Mouse (Mus musculus): Measurements from ENCODE around the gene Zfp36l2.
"Not testable (repeated sequence)": the region's sequence is repeated elsewhere in the genome, so short reads cannot be mapped to it uniquely, and the experiment has no call there.

Gene Zfp36l2

DNA sequence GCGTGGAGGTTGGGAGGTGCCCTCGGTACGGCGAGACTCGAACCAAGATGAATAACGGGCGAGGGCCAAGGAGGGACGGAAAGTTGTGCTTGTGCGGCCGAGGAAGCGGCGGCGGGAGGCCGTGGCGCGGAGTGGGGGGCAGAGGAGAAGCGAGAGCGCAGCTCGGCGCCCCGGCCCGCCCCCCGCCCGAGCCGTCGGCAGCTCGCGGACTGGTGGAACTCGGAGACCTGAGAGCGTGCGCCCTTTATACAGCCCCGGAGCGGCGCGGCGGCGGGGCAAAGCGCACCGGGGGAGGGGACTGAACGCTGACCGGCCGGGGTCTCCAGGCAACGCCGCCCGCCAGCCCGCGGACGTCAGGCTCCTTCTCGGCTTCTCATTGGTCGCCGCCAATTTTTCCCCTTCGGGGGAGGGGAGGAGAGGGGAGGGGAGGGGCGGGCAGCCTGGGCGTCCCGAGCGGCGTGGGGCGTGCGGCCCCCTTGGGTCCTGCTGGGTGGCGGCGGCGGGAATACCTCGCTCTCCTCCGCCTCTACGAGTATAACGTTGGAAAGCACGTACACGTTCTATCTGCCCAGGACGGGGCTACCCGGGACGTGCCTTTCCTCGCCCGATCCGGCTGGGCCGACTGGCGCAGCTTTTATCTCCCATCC, at the start of gene Zfp36l2:
Gene Zfp36l2, minus strand, starts transcription at position 221 of the 647 bp plus-strand sequence.
- peak; percentile 97 for DNase-seq

DNA sequence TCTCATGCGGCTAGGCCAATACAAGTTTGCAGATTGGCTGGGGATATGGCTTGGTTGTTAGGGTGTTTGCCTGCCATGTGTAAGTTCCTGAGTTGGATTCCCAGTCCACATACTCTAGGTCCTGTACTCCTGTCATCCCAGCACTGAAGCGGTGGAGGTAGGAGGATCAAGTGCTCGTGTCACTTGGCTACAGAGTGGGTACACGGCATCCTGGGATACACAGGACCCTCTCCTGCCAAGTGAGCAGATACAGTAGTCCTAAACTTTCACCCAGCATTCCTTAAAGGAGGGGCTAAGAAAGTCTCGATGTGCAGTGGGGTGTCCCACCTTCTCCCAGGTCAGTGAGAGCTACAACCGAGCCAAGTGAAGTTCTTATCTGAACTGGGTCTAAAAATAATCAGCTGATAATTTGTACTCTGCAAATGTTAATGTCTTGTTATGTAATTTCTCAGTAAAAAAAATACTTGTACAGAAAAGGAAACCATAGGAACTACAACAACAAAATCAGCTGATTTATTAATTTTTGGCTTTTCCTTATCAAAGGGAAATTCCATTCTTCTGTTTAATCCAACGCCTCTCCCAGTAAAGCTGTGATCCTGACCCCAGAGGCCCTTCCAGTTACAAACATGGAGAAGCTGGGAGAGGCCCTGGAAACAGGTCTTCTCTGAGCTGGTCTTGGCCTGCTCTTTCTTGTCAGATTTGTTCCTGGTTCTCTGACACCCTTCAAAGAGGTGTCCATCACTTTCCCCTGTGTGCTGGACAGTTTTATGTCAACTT, 49.2 kb upstream of the Zfp36l2 start:
- no peak for DNase-seq

DNA sequence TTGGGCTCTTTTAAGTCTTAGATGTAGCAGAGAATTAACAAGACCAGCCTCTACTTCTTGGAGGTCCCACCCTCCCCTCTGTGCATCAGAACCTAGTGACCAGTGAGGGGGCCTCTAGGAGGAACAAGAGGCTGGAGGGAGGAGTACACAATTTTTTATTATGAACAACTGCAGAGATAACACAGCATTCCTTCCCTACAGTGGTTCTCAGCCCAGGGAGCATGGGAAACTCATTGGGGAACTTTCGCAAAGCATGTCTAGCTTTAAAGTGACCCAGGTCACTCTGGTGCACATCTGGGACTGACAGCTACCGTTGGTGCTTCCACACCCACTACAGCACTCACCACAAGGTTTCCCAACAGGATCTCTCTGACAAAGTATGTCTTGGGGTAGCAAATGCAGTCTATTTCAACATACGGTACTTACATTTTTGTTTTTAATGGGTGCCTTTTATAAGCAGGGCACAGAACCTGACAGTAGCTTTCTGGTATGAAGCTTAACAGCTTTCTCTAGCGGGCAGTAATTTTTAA, 47.7 kb upstream of the Zfp36l2 start:
- no peak for DNase-seq

DNA sequence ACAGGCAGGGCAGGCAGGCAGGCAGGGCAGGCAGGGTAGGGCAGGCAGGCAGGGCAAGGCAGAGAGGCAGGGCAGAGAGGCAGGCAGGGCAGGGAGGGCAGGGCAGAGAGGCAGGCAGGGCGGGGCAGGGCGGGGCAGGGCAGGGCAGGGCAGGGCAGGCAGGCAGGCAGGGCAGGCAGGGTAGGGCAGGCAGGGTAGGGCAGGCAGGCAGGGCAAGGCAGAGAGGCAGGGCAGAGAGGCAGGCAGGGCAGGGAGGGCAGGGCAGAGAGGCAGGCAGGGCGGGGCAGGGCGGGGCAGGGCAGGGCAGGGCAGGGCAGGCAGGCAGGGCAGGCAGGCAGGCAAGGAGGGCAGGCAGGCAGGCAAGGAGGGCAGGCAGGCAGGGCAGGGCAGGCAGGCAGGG, 47.0 kb upstream of the Zfp36l2 start:
- not testable (repeated sequence) for DNase-seq

DNA sequence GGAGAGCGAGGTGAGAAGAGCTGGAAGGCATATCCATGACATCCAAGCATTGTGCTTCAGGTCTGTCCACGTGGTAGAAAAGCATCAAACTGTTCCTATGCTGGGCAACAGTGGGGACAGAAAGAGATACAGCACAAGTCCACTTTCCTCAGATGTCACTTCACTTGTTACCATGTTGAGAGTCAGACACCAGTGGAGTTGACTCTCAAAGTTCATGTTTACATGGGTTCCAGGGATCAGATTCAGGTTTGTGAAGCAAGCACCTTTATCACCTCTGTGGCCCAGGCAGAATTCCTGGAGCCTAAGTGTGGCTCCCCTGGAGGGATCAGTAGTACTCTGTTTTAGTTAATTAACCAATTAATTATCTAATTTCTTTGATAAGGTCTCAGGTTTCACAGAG, 46.0 kb upstream of the Zfp36l2 start:
- DNase-seq, result no peak

DNA sequence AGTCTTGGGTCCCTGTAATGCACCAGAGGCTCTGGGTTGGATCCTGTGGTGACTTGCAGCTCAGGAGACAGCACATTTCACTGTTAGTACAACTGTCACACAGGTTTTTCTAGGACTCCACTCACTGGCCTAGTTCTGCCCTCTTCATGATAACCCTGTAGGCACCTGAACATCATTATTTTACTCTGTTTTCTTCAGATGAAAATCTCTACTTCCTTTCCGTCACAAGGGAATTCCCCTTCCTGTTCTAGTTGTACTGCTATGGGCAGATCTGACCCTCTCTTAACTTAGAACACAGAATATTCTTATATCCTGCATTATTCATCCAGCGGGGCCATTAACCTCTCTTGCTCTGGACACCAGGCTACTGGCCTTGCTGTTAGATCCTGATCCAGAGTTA, 43.6 kb upstream of the Zfp36l2 start:
- no peak for DNase-seq

DNA sequence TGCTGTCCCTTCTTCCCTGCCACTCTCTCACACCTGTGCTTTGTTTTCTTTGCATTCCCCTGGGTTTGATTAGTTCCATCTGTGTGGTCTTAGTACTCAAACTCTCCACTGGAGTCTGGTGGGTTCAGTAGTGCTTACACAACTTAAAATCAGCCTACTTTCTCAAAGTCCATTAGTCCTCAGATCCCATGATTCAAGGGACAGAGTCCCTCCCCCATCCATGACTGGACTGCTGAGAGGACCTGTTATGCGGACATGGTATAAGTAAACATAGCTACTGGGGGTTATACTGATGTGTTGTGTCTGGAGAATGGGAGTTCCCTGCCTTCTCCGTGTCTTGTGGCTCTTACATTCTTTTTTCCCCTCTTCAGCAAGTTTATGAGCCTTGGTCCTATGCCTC, 40.5 kb upstream of the Zfp36l2 start:
- DNase-seq, result no peak

DNA sequence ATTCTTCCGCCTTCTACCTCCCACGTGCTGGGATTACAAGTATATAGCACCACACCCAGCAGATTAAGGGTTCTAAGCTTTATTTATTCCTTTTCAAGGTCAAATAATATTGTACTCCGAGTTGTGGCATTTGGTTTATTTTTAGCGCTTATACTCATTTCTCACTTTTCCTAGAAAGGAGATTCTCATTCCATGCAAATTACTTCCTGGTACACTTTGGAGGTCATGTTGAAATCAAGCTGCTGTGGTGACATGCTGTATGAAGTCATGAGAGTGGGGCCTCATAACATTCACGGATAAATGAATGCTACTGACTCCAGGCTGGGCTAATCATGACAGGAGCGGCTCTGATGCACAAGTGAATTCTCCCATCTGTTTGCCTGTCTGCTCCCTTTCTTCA, 38.9 kb upstream of the Zfp36l2 start:
- no peak for DNase-seq

DNA sequence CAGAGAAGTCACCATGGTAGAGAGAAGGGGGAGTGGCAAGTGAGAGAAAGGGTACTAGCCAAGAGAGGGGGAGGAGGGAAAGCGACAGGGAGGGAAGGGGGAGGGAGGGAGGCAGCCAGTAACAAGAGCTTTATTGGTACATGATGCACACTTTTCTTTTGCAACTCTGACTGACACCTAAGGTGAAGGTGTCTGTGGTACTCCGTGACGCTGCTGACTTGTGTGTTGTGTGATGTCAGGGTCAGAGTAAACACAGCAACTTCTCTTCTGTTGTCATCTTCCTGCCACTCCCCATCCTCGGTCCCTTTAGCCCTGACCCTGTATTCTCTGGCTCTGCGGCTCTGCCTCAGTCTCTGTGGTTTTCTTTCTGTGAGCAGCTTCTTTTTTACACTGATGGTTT, 38.5 kb upstream of the Zfp36l2 start:
- no peak for DNase-seq

DNA sequence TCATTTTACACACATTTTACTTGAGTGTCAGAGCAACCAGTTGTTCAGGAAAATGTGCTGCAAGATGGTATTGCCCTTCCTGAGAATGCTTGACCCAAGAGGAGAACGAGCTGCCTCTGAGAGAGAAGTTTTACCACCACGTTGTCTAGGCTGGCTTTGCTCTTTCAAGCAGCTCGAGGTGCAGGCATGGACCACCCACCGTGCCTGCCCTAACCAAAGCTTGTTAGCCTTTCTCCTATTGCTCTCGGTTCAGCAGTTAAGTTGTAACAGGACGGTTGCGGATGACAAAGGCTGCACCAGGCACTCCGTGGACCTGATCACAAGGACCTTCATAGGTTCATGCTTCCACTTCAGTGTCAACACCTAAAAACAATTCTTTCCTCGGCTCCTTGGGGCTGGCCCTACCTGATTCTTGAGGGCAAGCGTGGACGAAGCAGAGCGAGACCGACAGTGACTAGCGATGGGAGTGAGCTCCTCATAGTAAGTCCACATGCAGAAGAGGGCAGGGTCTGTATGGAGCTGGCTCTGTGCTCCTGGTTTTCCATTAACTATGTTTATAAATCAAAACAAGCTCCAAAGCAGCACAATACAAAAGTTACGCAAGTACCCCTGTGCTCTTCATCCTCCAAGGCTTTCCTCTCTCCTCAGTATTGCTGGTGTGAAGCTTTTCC, 36.6 kb upstream of the Zfp36l2 start:
- peak; percentile 52 for DNase-seq

DNA sequence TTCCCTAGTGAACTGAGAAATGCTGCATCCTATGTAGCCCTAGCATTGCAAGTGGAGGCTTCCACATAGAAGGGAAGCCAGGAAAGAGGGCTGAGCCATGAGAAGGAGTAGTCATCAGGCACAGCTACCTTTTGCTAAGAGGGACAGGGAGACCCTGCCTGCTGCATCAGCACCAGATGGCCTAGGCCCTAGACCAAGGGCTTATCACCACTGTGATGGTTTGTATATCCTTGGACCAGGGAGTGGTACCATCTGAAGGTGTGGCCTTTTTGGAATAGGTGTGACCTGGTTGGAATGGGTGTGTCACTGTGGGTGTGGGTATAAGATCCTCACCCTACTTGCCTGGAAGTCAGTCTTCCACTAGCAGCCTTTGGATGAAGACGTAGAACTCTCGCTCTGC, 31.1 kb upstream of the Zfp36l2 start:
- DNase-seq, result not testable (repeated sequence)

DNA sequence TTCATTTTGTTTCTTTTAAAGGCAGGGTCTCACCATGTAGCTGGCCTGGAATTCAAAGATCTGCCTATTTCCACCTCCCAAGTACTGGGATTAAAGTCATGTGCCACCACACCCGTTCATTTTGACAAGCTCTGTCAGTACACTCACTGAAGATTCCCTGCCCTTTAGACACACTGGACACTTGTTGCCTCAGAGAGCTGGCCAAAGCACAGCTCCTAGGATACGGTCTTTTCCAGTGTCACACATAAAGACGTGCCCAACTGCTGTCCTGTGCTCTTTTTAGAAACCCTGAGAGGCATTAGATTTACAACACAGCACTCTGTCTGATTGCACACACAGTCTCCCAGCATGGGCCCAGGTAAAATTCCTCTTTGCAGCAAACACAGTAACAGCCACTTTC, 29.9 kb upstream of the Zfp36l2 start:
- no peak for DNase-seq

DNA sequence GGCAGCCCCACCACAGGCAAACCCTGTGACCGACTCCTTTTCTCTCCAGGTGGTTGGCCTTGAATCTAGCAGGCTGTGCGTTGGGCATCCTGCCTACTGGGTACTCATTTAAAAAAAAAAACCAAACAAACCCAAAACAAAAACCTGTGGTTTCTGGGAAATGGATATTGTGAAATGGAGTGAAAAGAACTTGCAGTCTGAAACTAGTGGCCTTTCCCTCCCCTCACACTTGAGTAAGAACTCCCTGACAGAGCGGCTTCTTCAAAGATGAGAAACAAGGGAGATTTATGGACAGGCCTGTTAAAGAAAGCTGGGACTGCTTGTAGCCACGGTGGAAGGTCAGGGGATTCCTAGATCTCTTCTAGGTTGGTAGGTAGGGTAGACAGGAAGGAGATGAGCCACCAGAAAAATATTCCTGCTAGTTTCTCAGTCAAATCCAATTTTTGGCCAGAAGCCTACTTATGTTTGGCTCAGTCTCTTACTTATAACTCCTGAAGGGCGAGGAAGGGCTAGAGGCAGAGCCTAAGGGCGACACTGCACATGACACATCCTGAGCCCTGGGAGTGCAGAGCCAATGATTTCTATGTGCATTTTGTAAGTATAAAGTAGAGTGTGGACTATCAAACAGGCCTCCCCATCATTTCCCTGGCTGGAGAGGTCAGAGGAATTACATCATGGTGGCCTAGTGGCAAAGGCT, 27.7 kb upstream of the Zfp36l2 start:
- DNase-seq, result no peak

DNA sequence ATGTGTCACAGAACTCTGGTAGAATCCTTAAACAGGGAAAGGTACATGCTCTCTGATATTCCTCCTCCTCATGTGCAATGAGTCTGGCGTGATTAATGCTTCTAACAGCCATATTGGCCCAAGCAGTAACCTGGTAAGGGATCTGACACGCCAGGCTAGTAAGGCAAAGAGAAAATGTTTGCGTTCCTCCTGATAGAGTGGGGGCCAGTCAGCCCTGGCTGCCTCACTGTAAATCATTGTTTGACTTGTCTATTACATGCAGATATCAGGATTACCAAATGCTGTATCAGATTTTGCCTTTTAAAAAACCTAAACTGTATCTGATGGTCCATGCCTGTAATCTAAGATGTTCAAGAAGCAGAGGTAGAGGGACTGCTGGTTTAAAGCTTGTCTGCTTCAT, 25.7 kb upstream of the Zfp36l2 start:
- no peak for DNase-seq

DNA sequence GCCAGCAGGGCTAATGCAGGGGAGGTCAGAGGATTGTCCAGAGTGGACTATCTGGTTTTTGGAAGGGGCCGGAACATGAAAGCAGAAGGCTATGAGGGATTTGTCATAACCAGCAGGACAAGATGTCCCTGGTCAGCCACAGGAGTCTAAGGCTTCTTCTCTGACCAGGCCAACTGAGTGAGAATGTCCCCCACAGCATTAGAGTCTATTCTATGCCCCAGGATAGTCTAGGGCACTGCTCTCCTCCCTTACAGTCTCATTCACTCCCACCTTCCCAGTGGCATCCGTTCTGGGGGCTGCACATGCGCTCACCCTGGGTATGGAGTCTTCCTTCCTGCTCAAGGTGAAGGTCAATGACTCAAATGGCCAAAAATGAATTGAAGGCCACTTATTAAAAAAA, 19.9 kb upstream of the Zfp36l2 start:
- no peak for DNase-seq

DNA sequence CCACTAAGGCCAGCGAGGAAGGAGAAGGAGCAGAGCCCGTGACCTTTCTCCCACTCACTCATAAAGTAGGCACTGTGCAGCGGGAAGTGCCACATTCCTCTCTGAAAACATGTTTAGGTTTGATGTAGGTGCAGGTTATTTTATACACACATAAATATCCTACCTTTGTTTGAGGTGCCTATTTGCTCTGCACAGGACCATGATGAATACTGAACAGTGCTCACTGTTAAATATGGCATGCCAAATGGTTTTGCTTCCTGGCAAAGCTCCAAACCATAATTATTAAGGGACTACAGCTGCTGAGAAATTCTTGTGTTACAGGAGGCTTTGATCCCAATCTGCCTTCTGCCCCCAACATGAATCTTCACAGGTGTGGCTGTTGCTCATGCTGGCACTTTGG, 18.5 kb upstream of the Zfp36l2 start:
- DNase-seq, result no peak

DNA sequence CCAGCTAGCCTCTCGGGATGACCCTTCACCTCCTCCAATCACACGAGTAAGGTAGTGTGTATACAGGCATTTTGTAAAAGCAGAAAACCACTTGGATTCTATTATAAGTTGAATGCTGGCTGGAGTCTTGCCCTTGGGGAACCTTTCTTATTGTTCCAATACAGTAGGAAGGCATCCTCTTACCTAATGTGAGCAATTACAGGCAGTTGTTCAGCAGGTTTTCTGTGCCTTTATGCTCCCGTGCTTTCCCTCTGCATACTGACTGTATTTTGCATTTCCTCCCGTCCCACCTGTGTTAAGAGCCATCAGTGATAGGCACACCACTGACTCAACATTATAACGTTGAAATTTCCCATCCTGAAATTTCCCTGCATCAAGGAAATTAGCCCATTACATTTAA, 17.2 kb upstream of the Zfp36l2 start:
- DNase-seq, result no peak

DNA sequence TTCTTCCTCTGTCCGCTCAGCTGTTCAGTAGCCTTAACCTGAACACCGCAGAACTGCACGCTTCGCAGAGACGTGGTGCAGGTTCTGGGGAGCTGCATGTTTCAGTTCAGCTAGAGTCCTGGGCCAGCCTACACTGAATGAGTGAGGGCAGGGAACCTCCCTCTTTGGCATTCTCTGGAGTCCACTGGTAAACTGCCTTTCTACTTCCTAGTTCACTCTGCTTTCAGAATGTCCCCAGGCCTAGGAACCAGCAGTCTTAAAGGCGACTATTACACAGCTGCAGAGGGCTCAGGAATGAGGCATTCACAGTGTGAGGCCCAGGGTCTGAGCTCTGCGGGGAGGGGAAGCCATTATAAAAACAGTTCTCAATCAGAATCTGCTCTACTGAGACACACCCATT, 15.6 kb upstream of the Zfp36l2 start:
- no peak for DNase-seq

DNA sequence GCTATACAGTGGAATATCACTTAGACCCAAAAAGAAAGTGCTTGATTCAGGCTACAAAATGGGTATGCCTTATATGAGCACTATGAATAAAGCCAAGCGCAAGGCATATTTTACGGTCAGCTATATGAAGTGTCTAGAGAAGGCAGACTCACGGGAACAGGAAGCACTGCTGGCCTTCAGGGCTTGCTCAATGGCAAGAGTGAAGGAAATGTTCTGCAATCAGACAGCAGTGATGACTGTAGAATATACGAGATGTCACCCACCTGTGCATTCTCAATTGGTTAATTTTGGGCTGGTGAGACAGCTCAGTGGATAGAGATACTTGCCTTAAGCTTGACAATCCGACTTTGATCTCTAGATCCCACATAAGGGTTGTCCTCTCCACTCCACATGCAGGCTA, 13.4 kb upstream of the Zfp36l2 start:
- no peak for DNase-seq

DNA sequence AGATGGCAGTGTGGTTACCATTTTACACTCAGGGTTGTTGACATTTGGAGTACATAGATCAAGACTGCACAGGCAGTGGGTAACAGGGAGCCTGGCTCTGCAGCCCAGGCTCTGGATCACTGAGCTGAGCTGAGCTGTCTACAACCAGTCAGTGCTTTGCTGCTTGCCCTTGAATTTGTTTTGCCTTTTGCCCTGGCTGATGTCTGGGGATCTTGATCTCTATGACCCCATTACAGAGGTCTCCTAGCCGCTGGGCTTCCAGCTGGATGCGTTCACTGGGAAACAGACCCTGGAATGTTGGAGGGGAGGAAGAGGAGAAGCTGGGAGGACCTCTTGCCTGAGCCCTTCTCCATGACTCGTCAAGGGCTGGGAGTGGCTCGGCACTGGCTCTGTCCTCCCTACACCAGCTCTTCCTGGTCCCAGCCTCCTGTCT, 10.2 kb upstream of the Zfp36l2 start:
- DNase-seq, result no peak

DNA sequence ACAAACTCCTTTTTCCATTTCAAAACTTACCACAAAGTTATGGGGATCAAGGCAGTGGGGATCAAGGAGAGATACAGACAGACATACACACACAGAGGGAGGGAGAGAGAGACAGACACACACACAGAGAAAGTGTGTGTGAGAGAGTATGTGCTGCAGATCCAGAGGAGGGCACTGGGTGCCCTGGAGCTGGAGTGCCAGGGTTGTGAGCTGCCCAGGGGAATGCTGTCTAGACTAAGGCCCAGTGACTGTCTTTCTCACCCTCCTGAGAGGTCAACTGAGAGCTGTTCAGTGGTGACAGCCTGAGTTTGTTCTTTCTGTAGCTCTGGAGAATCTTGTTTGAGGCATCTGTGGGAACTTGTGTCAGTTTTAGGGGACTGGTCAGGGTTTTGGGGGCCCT, 8.6 kb upstream of the Zfp36l2 start:
- DNase-seq, result no peak

DNA sequence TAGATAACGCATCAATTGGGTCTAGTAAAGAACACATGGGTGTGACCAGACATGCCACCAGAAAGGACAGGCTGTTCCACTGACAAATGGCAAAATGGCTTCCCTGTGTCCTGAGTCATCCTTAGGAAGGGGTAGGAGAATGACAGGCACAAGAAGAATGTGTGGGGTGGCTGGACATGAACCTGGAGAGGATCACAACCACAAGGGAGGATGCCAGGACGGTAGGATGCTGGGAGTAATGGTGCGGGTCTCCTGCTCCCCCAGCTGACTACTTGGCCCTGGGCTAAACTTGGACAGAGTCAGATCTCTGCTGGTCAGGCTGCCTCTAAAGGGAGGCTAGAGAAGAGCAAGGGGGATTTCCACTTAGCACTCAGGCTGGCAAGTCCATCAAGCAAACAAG, 8.1 kb upstream of the Zfp36l2 start:
- DNase-seq, result no peak

DNA sequence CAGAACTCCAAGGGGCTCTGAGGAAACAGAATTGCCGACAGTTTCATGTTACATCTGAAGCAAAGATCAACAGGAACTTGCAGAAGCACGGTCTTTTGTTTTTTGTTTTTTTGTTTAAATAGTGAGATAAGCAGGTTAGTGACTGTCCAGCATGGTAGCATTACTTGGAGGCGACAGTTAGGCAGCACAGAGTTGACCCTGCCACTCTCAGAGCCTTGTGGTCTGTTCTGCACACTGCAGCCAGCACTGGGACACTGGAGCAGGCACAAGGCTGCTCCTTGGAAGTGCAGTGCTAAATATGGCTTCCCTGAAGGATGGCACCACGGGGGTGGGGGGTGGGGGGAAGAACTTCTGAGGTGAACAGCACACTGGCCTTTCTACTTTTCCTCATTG, 7.3 kb upstream of the Zfp36l2 start:
- no peak for DNase-seq

All from retina, postnatal 1 day (tissue).